Mouse (Mus musculus) limb, embryonic 12.5 days (tissue): ENCODE measurements around the gene Zbtb3. TPM values are rescaled to one million over a fixed set of nuclear protein-coding genes. Genes with fewer than 3 reads are reported as not detected.

ENCODE experiments used
- ATAC-seq: fragments of 200-750 bp; cut with Nextera tagmentation; 2 replicates; pipeline ENCODE4 v1.8.0; 2017; ENCODE audit warnings: low read depth, moderate TSS enrichment; ENCODE audit not compliant: insufficient number of reproducible peaks, insufficient read depth, low FRiP score, low TSS enrichment
- H3K27ac ChIP-seq: fragments of 300-500 bp; sonication (generic); 2 replicates; pipeline ENCODE4 v1.5.1; 2016; ENCODE audit warnings: mild to moderate bottlenecking, moderate library complexity
- H3K27me3 ChIP-seq: fragments of 300-500 bp; sonication (generic); 2 replicates; pipeline ENCODE4 v1.6.1; 2016; ENCODE audit warnings: mild to moderate bottlenecking, moderate library complexity
- H3K36me3 ChIP-seq: fragments of 300-500 bp; sonication (generic); 2 replicates; pipeline ENCODE4 v1.6.1; 2016; ENCODE audit warnings: mild to moderate bottlenecking, moderate library complexity
- H3K4me1 ChIP-seq: fragments of 300-500 bp; sonication (generic); replicated peaks from 2 replicates; pipeline ENCODE4 v1.6.1; 2016
- H3K4me2 ChIP-seq: fragments of 300-500 bp; sonication (generic); 2 replicates; pipeline ENCODE4 v1.6.1; 2016; ENCODE audit warnings: mild to moderate bottlenecking, moderate library complexity
- H3K4me3 ChIP-seq: fragments of 300-500 bp; sonication (generic); replicated peaks from 2 replicates; pipeline ENCODE4 v1.5.1; 2016; ENCODE audit warnings: mild to moderate bottlenecking
- H3K9ac ChIP-seq: fragments of 300-500 bp; sonication (generic); replicated peaks from 2 replicates; pipeline ENCODE4 v1.6.1; 2016; ENCODE audit warnings: mild to moderate bottlenecking, moderate library complexity
- H3K9me3 ChIP-seq: fragments of 300-500 bp; sonication (generic); 2 replicates; pipeline ENCODE4 v1.6.1; 2016; ENCODE audit warnings: mild to moderate bottlenecking, moderate library complexity
- WGBS: fragments of 180-500 bp; shearing (Covaris S2); methylation state at CpG from one replicate; pipeline ENCODE4 v1.1.7; 2016; 5-methylcytosine and 5-hydroxymethylcytosine counted together
- polyA plus RNA-seq: library from polyadenylated mRNA; unstranded; fragments of >200 nt; fragmentation: Nextera tagmentation; extraction: Ambion mirVana; gene quantifications from 2 replicates; pipeline ENCODE4 v1.2.1, GENCODE M21; 2016

Zbtb3 gene
- polyA plus RNA-seq, 1 experiment from 2014 or later: 6.2 TPM

DNA sequence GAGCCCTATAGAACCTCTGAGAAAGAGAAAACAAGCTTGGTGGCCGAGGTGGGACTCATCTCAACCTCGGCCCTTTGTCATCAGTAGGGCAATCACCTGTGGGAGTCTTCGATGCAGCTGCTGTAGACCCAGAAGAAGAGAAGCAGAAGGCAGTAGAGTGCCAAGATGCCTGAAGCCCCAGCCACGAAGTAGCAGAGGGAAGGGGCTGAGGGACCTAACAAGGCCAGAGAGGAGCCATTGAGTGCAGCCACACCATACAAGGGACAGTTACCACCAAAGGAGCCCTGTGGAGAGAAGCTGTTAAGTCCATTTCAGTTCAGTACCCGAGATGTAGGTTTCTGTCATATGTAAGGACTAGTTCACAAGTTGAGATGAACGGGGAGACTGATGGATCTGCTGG is 28.9 kb upstream of the Zbtb3 start:
- ATAC-seq: no peak
- Histone ChIP-seq H3K27ac (peak overlapping the region; percentile 99), H3K9ac (peak overlapping the region; percentile 93), H3K9me3 (no peaks in the 10 kb centered on the region), H3K4me1 (peaks cover 32% of the 10 kb centered on the region), H3K36me3 (peaks cover 57% of the 10 kb centered on the region), H3K4me3 (peak overlapping the region; percentile 75), H3K27me3 (no peaks in the 10 kb centered on the region), H3K4me2 (peak overlapping the region; percentile 94)
- WGBS: 56% methylated on average over 6 of the region's 6 CpGs

DNA sequence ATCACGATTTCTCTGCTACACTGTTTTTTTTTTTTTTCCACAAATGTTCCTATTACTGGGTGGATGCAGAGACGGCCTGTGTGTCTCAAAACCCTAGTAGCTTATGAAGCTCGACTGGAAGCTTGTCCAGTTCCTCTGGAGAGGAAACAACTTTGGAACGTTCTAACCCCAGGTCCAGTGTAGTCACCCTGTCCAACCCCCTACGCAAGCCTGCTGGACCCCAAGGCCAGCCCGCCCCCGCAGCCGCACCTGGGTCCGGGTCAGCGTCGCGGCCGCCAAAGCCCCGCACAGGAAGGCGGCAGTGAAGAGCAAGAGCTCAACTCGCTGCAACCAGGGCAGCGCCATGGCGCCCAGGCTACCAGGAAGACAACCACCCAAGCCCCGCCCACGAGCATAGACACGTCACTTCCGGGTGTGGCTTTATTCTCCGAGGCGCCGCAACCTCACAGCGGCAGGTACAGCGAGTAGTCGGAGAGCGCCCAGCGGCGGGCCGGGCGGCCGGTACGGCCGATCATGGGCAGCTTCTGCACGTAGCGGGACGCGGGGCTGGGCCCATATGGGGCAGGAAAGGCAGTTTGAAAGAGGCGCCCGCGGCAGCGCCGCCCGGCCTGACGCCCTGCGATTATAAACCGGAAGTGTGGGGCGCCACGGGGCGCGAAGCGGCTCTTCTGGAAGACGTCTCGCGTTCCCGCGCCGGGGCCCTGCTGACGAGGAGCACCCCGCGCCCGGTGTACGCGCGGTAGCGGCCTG is 28.1 kb upstream of the Zbtb3 start, which contains the start of gene Tmem179b:
Gene Tmem179b, minus strand, starts transcription at position 382 of the 750 bp plus-strand sequence.
- H3K4me2 ChIP-seq: peak within 1 kb of the TSS; percentile 94
- peak within 1 kb of the TSS; percentile 75 for H3K4me3 ChIP-seq
- peak within 1 kb of the TSS; percentile 93 for H3K9ac ChIP-seq
- peaks cover 54% of the 10 kb centered on the region for H3K36me3 ChIP-seq
- WGBS: 0% methylated on average over 68 of the region's 68 CpGs
- ATAC-seq: peak; percentile 88
- peaks cover 32% of the 10 kb centered on the region for H3K4me1 ChIP-seq
- peak within 1 kb of the TSS; percentile 99 for H3K27ac ChIP-seq
- no peaks in the 10 kb centered on the region for H3K27me3 ChIP-seq
- no peaks in the 10 kb centered on the region for H3K9me3 ChIP-seq

DNA sequence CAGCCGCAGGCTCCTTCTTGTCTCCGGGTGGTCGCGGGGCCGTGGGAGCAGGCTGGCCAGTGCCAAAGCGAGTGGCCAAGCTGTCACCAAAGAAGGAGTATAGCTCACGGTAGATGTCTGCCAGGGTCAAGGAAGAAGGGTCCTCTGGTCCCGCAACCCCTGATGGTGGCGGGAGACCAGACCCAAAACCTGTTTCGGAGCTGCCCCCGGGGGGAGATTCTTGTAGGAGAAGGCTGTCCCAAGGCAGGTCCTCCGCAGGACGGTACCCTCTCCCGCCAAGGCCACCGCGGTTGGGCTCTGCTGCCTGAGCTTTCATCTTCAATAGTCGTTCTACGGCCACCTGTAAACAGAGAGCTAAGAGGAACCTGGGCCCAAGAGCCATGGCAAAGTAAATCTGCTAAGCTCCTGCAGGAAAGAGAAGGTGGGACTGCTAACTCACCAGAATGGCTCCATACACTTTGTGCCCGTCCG is 27.4 kb upstream of the Zbtb3 start:
- ATAC-seq: peak; percentile 22; the same call in 1 of the 2 replicates
- 7% methylated on average over 20 of the region's 20 CpGs for WGBS
- H3K36me3 ChIP-seq: peaks cover 53% of the 10 kb centered on the region
- H3K4me3 ChIP-seq: peak overlapping the region; percentile 75
- H3K4me2 ChIP-seq: peak overlapping the region; percentile 94
- peaks cover 32% of the 10 kb centered on the region for H3K4me1 ChIP-seq
- peak overlapping the region; percentile 93 for H3K9ac ChIP-seq
- H3K9me3 ChIP-seq: no peaks in the 10 kb centered on the region
- H3K27ac ChIP-seq: peak overlapping the region; percentile 99
- H3K27me3 ChIP-seq: no peaks in the 10 kb centered on the region

DNA sequence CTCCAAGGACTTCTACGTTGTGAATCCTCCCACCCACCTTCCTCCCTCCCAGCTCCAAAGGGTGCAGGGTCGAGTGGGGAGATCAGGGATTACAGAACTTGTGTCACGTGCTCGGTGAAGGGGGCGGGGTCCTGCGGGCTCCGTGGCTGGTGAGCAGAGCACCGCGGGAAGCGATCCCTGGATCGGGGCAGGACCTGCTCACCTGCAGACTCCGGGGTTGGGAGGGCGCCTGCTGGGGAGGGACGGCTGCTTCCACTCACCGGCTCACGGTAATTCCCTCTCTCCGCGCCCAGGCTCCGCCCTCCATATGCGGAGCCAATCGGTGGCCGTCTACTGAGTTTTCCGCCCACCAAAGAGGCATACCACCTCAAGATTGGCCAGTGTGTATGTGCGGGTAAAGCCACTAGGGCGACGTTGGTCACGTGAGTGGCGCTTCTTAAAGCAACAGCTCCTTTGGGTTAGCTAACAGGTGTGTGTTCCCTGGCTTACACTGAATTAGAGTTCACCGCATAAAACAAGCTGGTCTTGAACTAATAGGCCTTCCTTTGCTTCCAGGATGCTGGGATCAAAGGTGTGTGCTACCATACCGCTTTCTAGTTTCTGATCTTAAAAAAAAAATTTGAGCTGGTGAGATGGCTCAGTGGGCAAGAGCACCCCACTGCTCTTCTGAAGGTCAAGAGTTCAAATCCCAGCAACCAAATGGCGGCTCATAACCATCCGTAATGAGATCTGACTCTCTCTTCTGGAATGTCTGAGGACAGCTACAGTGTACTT is 16.2 kb upstream of the Zbtb3 start, which contains the start of gene Taf6l:
Gene Taf6l, minus strand, starts transcription at position 410 of the 774 bp plus-strand sequence.
- H3K9me3 ChIP-seq: no peaks in the 10 kb centered on the region
- H3K4me1 ChIP-seq: peaks cover 10% of the 10 kb centered on the region
- H3K27ac ChIP-seq: peak within 1 kb of the TSS; percentile 89
- H3K4me3 ChIP-seq: peak within 1 kb of the TSS; percentile 72
- peak within 1 kb of the TSS; percentile 70 for H3K4me2 ChIP-seq
- H3K9ac ChIP-seq: peak within 1 kb of the TSS; percentile 69
- no peaks in the 10 kb centered on the region for H3K27me3 ChIP-seq
- WGBS: 1% methylated on average over 32 of the region's 32 CpGs
- H3K36me3 ChIP-seq: peaks cover 37% of the 10 kb centered on the region
- peak; percentile 98 for ATAC-seq

DNA sequence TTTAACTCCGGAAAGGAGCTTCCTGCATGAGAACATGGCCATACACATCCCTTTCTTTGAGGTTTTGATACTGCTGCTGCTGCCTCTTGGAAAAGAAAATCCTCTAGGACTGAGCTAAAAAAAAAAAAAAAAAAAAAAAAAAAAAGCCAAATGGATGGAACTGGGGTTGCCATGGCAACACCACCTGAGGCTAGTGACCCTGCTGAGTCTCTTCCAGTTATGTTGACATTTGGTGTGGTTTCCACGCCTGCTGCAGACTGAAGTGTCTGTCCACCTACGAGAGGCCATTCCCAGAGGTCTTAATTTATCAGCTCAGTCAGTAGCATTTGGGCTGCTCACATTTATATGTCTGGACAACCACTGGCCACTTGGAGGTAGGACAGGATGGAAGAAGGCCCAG is 13.8 kb upstream of the Zbtb3 start:
- H3K27me3 ChIP-seq: no peaks in the 10 kb centered on the region
- no peak overlapping the region for H3K4me3 ChIP-seq
- H3K9ac ChIP-seq: no peak overlapping the region
- H3K4me2 ChIP-seq: no peak overlapping the region
- ATAC-seq: no peak
- 23% methylated on average over 3 of the region's 3 CpGs for WGBS
- no peaks in the 10 kb centered on the region for H3K9me3 ChIP-seq
- H3K36me3 ChIP-seq: peaks cover 28% of the 10 kb centered on the region
- peaks cover 10% of the 10 kb centered on the region for H3K4me1 ChIP-seq
- H3K27ac ChIP-seq: no peak overlapping the region

DNA sequence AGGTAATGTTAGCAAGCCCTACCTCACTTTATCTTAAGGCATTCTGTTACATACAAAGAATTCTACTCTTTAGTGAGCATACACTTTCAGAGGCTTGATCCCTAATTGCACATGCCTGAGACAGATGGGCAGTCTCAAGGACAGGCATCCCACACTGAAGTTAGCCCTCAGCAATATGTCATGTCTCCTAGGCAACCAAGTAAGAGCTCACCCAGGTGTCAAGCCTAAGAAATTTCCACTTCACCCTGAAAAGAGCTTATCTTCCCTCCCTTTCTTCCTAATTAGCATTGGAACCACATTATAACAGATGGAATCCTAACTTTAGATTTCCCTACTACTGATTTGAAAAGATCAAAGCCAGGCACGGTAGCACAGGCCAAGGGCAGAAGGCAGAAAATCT is 13.2 kb upstream of the Zbtb3 start:
- Histone ChIP-seq H3K9me3 (no peaks in the 10 kb centered on the region), H3K9ac (no peak overlapping the region), H3K4me3 (no peak overlapping the region), H3K4me2 (no peak overlapping the region), H3K27me3 (no peaks in the 10 kb centered on the region), H3K27ac (0 out of 2 replicates have a peak overlapping the region, but pooled peaks have one; percentile 2), H3K4me1 (peaks cover 10% of the 10 kb centered on the region), H3K36me3 (peaks cover 28% of the 10 kb centered on the region)
- ATAC-seq: no peak
- WGBS: 66% methylated on average over 1 of the region's 1 CpGs

DNA sequence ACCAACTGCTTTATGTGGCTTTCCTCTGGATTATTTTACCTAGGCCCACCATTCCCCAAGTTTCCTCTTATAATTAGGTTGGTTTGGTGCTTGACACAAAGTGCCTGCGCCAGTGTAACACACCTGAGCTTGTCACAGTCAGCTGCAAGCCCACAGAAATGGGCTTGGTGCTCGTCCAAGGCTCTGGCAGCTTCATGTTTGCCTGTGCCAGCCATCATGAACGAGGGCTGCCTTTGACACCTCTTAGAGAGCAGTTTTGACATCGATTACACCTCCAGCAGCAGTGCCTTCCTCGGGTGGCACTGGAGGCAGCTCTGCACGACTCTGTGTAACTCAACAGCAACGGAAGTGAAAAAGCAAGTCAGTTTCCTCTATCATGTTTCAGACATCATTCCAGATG is 12.2 kb upstream of the Zbtb3 start:
- no peak overlapping the region for H3K9ac ChIP-seq
- ATAC-seq: no peak
- peaks cover 34% of the 10 kb centered on the region for H3K36me3 ChIP-seq
- no peak overlapping the region for H3K4me2 ChIP-seq
- H3K4me1 ChIP-seq: peaks cover 9% of the 10 kb centered on the region
- no peaks in the 10 kb centered on the region for H3K9me3 ChIP-seq
- no peaks in the 10 kb centered on the region for H3K27me3 ChIP-seq
- WGBS: 78% methylated on average over 7 of the region's 7 CpGs
- H3K27ac ChIP-seq: no peak overlapping the region
- no peak overlapping the region for H3K4me3 ChIP-seq

DNA sequence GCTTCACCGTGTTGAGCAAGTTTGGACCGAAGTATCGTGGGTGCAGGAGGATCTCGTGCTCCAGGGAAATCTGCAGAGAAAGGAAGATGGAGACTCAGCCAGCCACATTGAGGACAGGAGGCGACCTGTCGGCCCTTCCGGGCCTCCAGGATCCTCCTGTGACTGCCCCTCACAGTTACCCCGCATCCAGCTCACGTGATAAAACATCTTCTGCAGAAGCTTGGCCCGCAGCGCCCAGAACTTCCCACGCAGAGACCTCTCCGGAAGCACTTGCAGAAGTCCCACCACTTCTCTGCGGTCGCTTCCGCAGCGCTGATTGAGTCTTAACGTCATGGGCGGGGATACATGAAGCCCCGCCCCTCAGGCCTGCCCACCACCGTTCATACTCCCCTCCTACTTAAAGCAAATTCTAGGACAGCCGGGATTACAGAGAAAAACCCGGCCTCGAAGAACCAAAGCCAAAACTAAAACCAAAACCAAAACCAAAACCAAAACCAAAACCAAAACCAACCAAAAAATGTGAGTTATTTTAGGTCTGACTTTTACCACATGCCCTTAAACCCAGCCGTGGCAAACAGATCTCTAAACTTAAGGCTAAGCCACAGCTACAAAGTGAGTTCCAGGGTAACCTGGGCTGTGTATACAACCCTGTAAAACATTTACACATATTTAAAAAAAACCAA is 4.0 kb upstream of the Zbtb3 start, which contains the start of gene Polr2g:
Gene Polr2g, minus strand, starts transcription at position 314 of the 683 bp plus-strand sequence.
- H3K4me2 ChIP-seq: peak within 1 kb of the TSS; percentile 81
- WGBS: 2% methylated on average over 25 of the region's 25 CpGs
- H3K4me3 ChIP-seq: peak within 1 kb of the TSS; percentile 64
- H3K9ac ChIP-seq: peak within 1 kb of the TSS; percentile 79
- peaks cover 14% of the 10 kb centered on the region for H3K4me1 ChIP-seq
- H3K27ac ChIP-seq: peak within 1 kb of the TSS; percentile 60
- H3K9me3 ChIP-seq: no peaks in the 10 kb centered on the region
- peaks cover 28% of the 10 kb centered on the region for H3K36me3 ChIP-seq
- H3K27me3 ChIP-seq: no peaks in the 10 kb centered on the region
- peak; percentile 74 for ATAC-seq

DNA sequence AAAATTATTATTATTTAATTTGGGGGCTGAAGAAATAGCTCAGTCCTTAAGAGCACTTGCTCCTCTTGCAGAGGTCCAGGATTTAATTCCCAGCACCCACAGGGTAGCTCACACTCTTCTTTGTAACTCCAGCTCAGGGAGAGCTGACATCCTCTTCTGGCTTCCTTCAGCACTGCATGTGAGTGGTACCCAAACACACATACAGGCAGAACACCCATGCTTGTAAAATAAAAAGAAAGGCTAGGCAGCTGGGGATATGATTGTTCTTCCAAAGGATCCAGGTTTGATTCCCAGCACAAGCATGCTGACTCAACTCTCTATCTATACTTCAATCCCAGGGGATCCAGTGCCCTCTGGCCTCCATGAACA is 3.4 kb upstream of the Zbtb3 start:
- Histone ChIP-seq H3K4me1 (peaks cover 14% of the 10 kb centered on the region), H3K9ac (no peak overlapping the region), H3K4me2 (peak overlapping the region; percentile 81), H3K9me3 (no peaks in the 10 kb centered on the region), H3K36me3 (peaks cover 26% of the 10 kb centered on the region), H3K4me3 (peak overlapping the region; percentile 64; the same call in 1 of the 2 replicates), H3K27me3 (no peaks in the 10 kb centered on the region), H3K27ac (no peak overlapping the region)
- ATAC-seq: no peak

DNA sequence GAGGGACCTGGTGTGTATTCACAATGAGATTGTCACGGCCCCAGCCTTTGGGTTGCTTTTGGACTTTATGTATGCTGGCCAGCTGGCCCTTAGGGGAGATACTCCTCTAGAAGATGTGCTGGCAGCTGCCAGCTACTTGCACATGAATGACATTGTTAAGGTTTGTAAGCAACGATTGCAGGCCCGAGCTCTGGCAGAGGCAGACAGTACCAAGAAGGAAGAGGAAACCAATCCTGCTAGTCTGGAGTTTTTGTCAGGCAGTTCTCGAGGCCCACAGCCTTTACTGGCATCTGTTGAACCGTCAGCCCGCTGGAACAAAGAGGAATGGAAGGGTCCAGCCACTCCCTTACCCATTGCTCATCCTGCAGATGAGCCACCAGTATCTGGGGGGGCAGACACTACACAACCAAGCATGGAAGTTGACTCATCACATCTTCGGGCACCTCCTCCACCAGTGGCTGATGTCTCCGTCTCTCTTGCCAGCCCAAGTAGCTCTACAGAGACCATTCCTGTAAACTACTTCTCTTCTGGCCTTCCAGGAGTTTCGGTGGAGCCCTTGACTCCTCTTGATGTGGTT is 937 bp downstream of the Zbtb3 start:
- H3K36me3 ChIP-seq: peaks cover 45% of the 10 kb centered on the region
- no peaks in the 10 kb centered on the region for H3K27me3 ChIP-seq
- H3K9me3 ChIP-seq: no peaks in the 10 kb centered on the region
- H3K9ac ChIP-seq: no peak overlapping the region
- peaks cover 6% of the 10 kb centered on the region for H3K4me1 ChIP-seq
- WGBS: 93% methylated on average over 9 of the region's 9 CpGs
- peak overlapping the region; percentile 70 for H3K4me2 ChIP-seq
- H3K27ac ChIP-seq: peak overlapping the region; percentile 81; the same call in 1 of the 2 replicates
- no peak for ATAC-seq
- H3K4me3 ChIP-seq: peak overlapping the region; percentile 54; the same call in 1 of the 2 replicates
